Mouse (Mus musculus): ENCODE data around the gene Gas7. TPM values are rescaled to one million over a fixed set of nuclear protein-coding genes. Genes with fewer than 3 reads are reported as not detected.
A peak's percentile ranks its signal among the peaks of the same experiment; 100 is the strongest.

Gene Gas7
- polyA plus RNA-seq, 1 experiment from 2014 or later, result 57.8 TPM

DNA sequence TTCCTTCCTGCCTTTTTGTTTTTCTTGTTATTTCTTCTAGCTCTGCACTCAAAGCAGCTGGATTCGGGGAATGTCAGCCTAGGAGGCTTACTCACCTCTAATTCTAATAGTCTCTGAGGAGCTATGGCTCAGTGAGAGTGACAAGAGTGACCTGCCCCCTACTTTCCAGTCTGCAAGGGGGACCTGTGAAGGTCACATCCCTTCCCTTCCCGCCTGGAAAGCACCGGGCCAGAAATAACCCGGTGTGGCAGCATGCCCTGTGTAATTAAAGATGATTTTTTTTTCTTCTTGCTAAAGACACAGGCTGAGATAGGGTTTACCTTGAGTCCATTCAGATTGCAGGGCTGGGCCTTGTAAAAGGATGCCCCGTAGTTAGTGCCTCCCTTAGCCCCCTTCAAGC is 91.3 kb downstream of the Gas7 start:
- H3K4me1 ChIP-seq, result peaks cover 11% of the 10 kb centered on the region; the same call in 1 of the 2 replicates
- no peak overlapping the region for H3K4me2 ChIP-seq (replicated peaks)
- H3K4me3 ChIP-seq, result no peak overlapping the region
- 36% methylated on average over 5 of the region's 5 CpGs for WGBS
- H3K27ac ChIP-seq (replicated peaks), result no peak overlapping the region
- H3K9ac ChIP-seq (replicated peaks), result no peak overlapping the region
- H3K27me3 ChIP-seq, result no peaks in the 10 kb centered on the region
- H3K36me3 ChIP-seq, result no peaks in the 10 kb centered on the region
- no peak for ATAC-seq (replicated peaks)
- H3K9me3 ChIP-seq, result no peaks in the 10 kb centered on the region

DNA sequence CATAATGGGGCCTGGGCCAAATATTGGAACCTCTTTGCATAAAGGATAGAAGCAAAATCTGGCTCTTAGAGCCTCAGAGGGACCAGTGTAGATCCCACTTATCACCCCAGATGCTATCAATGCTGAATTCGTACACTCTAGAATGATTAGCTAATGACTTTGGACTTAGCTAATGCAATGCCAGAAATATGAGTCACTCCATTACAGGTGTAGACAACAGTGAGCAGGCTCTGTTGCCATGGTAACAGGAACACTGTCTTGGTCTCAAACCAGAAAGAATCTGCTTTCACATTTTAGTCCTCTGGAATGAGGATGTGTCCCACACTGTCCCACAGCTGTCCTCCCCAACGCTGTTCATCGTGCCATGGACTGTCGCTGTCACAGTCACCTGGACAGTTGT is 94.1 kb downstream of the Gas7 start:
- peak; percentile 43; the same call in 1 of the 2 replicates for ATAC-seq (replicated peaks)
- Histone ChIP-seq H3K9me3 (no peaks in the 10 kb centered on the region), H3K36me3 (no peaks in the 10 kb centered on the region), H3K4me3 (no peak overlapping the region), H3K27ac (replicated peaks) (no peak overlapping the region; the same call in 1 of the 2 replicates), H3K9ac (replicated peaks) (no peak overlapping the region), H3K4me2 (replicated peaks) (no peak overlapping the region), H3K4me1 (peaks cover 11% of the 10 kb centered on the region), H3K27me3 (no peaks in the 10 kb centered on the region)
- 79% methylated on average over 4 of the region's 4 CpGs for WGBS

DNA sequence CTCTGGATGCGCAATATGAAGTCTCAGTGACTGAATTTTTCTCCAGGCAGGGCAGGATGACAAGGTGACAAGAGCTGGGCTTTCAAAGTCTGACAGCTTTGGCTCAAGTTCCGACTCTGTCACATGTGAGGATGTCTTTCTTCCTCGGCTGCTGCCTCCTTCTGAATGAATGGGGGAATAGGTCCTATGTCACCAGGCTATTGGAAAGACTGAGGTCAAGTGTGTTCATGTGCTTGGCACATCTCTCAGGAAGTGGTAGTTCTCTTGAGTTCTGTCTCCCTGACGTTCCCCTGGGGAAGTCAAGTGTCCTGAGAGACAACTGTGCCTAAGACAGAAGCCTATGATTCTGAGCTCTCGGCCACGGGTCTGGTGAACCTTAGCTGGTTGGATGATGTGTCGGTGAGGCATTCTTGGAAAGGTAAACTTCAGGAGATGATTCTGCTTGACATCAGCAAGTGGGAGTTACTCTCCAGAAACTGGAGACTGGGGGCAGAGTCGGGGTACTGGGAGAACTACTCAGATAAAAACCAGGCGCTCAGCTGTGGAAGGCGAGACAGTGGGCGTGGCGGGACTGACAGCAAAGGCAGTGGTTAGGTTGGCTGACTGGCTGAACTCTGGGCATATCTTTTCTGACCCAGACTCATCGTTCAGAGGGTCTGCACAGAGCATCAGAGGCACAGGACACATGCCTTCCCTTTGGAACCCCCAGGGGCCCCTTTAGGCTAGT is 94.7 kb downstream of the Gas7 start:
- no peak overlapping the region for H3K4me2 ChIP-seq (replicated peaks)
- no peaks in the 10 kb centered on the region for H3K9me3 ChIP-seq
- H3K9ac ChIP-seq (replicated peaks), result no peak overlapping the region
- no peaks in the 10 kb centered on the region for H3K36me3 ChIP-seq
- H3K27me3 ChIP-seq, result no peaks in the 10 kb centered on the region
- 77% methylated on average over 13 of the region's 13 CpGs for WGBS
- H3K4me3 ChIP-seq, result no peak overlapping the region
- H3K27ac ChIP-seq (replicated peaks), result no peak overlapping the region; the same call in 1 of the 2 replicates
- peaks cover 11% of the 10 kb centered on the region for H3K4me1 ChIP-seq
- peak; percentile 11; the same call in 1 of the 2 replicates for ATAC-seq (replicated peaks)

DNA sequence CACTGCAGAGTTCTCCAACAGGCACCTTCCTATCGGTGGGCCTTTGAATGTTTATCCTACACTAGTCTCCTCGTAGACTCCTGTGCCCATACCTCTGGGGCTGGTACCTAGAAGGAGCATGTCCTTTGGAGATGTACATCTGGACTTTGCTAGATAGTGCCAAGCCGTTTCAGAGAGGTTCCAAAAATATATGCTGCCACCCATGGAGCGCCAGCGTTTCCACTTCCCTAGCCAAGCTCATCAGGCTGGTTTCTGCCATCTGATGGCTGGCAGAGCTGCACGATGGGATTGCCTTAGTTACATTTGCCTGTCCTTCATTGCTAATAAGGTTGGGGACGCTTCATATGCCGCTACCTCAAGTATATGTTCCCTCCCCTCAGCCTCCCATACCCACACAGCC is 97.2 kb downstream of the Gas7 start:
- Histone ChIP-seq H3K9me3 (no peaks in the 10 kb centered on the region), H3K27me3 (no peaks in the 10 kb centered on the region), H3K4me1 (peaks cover 17% of the 10 kb centered on the region), H3K4me3 (no peak overlapping the region), H3K36me3 (no peaks in the 10 kb centered on the region), H3K9ac (replicated peaks) (no peak overlapping the region), H3K4me2 (replicated peaks) (no peak overlapping the region), H3K27ac (replicated peaks) (no peak overlapping the region; the same call in 1 of the 2 replicates)
- ATAC-seq (replicated peaks), result no peak
- WGBS, result 79% methylated on average over 8 of the region's 8 CpGs

DNA sequence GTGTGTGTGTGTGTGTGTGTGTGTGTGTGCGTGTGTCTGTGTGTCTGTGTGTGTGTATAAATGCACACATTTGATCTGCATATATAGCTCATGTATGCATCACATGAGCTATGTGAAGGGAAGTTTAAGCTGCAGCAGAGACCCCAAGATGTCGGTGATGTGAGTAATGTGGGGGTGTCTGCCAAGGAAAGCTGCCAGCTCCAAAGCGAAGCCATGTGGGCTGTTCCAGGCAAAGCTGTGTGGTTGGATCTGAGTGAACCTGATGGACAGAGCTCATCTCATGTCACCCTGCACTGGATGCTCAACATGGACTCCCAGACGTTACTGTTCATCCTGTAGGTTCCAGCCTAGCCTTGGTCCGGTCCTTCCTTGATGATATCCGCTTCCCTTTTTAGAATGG is 99.0 kb downstream of the Gas7 start:
- no peak for ATAC-seq (replicated peaks)
- H3K4me2 ChIP-seq (replicated peaks), result no peak overlapping the region
- WGBS, result 86% methylated on average over 6 of the region's 6 CpGs

DNA sequence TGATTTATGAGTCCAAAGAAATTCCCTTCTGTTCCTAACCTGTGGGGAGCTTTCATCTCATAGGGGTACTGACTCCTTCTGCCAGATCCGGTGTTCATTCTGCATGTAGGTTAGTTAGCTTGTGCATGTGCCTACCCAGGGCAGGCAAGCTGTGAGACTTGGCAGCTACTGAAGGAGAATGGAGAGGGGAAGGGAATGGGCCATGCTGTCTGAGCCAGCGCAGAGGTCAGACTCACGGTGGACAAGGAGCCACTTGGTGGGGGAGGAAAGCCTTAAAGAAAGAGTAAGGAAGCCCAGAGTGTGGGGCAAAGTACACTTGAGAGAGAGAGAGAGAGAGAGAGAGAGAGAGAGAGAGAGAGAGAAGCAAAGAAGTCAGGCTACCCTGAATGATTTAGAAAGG is 101.1 kb downstream of the Gas7 start:
- H3K27ac ChIP-seq (replicated peaks), result no peak overlapping the region; the same call in 1 of the 2 replicates
- WGBS, result 60% methylated on average over 3 of the region's 3 CpGs
- no peaks in the 10 kb centered on the region for H3K36me3 ChIP-seq
- H3K9me3 ChIP-seq, result no peaks in the 10 kb centered on the region
- no peak overlapping the region for H3K4me3 ChIP-seq
- no peak overlapping the region for H3K9ac ChIP-seq (replicated peaks)
- peaks cover 11% of the 10 kb centered on the region; the same call in 1 of the 2 replicates for H3K4me1 ChIP-seq
- no peaks in the 10 kb centered on the region for H3K27me3 ChIP-seq
- no peak overlapping the region for H3K4me2 ChIP-seq (replicated peaks)
- no peak for ATAC-seq (replicated peaks)

More for the DNA sequence above, 99.0 kb downstream of the Gas7 start:
- Histone ChIP-seq H3K4me1 (peaks cover 20% of the 10 kb centered on the region), H3K9ac (replicated peaks) (no peak overlapping the region), H3K27me3 (no peaks in the 10 kb centered on the region), H3K27ac (replicated peaks) (no peak overlapping the region), H3K9me3 (no peaks in the 10 kb centered on the region), H3K4me3 (no peak overlapping the region), H3K36me3 (no peaks in the 10 kb centered on the region)

DNA sequence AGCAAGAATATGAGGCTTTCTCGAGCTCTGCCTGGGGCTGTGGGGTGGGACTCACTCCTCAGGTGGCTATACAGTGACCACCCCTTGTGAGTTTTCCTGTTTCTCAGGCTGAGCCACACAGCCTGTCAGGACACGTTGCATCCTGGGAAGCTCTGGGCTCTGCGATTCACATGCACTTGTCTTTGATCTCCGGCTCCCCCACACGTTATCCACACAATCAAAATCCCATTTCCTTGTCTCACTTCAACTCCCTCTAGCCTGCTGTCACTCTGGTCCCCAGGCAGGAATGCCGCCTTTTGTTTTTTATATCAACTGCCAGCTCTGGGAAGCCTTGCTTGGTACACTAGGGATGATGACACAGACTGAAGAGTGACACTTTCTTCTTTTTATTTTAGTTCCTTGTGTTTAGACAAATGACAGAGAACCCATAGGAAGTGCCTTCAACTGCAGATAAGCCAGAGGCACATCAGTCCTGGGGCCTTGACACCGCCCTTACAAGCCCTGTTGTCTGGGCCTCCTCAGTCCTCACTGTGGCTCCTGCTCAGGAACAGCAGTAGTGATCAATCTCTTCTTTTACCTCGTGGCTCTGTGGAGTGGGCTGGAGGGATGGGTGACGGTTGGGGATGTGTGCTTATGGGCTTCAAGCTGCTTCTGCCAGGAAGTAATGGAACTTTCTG is 103.7 kb downstream of the Gas7 start:
- Histone ChIP-seq H3K4me2 (replicated peaks) (no peak overlapping the region), H3K4me3 (no peak overlapping the region), H3K9me3 (no peaks in the 10 kb centered on the region), H3K9ac (replicated peaks) (no peak overlapping the region), H3K36me3 (no peaks in the 10 kb centered on the region), H3K27ac (replicated peaks) (no peak overlapping the region), H3K27me3 (no peaks in the 10 kb centered on the region), H3K4me1 (peaks cover 11% of the 10 kb centered on the region; the same call in 1 of the 2 replicates)
- WGBS, result 35% methylated on average over 9 of the region's 9 CpGs
- no peak for ATAC-seq (replicated peaks)

DNA sequence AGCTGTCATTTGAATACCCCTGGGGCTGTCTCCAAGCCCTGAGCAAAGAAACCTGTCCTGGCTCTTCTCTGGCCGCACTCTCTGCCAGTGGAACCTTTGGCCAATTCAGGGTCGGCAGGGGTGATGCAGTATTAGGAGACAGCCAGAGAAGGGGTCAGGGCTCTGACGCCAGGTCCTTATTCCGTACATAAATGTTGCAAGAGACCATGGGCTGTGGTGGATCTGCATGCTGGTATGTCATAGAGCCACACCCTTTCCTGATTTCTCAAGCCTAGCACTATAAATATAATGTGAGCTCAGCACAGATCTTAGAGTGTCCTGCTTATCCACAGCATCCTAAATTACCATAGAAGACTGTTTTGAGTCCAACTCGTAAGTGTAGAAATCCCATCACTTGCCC is 104.3 kb downstream of the Gas7 start:
- WGBS, result 88% methylated on average over 5 of the region's 5 CpGs
- no peak overlapping the region for H3K4me3 ChIP-seq
- no peaks in the 10 kb centered on the region for H3K9me3 ChIP-seq
- peaks cover 11% of the 10 kb centered on the region; the same call in 1 of the 2 replicates for H3K4me1 ChIP-seq
- no peak overlapping the region for H3K9ac ChIP-seq (replicated peaks)
- ATAC-seq (replicated peaks), result no peak
- H3K4me2 ChIP-seq (replicated peaks), result no peak overlapping the region
- H3K27ac ChIP-seq (replicated peaks), result no peak overlapping the region
- H3K27me3 ChIP-seq, result no peaks in the 10 kb centered on the region
- no peaks in the 10 kb centered on the region for H3K36me3 ChIP-seq

DNA sequence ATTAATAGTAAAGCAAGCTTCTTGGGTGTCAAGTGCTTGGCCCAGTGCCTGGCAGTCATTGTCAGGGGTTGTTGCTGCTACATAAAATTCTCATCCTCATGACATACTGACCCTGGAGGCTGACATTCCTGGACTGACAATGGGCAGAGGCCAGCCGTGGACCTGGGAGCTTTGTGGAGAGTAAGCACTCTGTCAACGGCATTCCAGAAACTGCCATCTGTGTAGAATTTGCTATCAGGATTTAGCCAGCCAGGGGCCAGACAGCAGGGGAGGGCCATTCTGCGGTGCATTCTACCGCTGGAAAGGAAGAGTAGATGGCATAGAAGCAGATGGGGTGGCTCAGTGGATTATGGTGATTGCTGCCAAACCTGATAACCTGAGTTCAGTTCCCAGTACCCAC is 106.4 kb downstream of the Gas7 start:
- H3K27ac ChIP-seq (replicated peaks), result no peak overlapping the region
- no peaks in the 10 kb centered on the region for H3K27me3 ChIP-seq
- H3K36me3 ChIP-seq, result no peaks in the 10 kb centered on the region
- no peaks in the 10 kb centered on the region for H3K9me3 ChIP-seq
- H3K4me3 ChIP-seq, result no peak overlapping the region
- ATAC-seq (replicated peaks), result no peak
- no peak overlapping the region for H3K4me2 ChIP-seq (replicated peaks)
- 74% methylated on average over 4 of the region's 4 CpGs for WGBS
- no peak overlapping the region for H3K9ac ChIP-seq (replicated peaks)
- peaks cover 5% of the 10 kb centered on the region; the same call in 1 of the 2 replicates for H3K4me1 ChIP-seq

DNA sequence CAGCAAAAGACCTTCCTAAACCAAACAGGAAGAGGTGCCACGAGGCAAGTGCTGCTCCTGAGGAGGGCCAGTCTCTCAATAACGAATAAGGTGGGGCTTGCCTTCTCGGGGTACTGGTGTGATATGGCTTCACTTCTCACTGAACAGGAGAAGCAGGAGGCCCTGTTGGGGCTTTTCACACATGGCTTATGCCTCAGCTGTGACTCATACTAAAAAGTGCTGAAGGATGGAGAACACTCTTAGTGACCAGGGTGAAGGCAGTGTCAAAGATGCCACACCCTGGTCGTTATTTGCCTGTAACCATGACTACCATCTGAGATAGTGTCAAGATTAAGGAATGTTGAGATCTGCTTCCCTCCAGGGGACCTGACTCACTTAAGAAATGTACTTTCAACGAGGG is 107.9 kb downstream of the Gas7 start:
- Histone ChIP-seq H3K4me3 (no peak overlapping the region), H3K36me3 (no peaks in the 10 kb centered on the region), H3K9ac (replicated peaks) (no peak overlapping the region), H3K27ac (replicated peaks) (no peak overlapping the region), H3K27me3 (no peaks in the 10 kb centered on the region), H3K9me3 (no peaks in the 10 kb centered on the region), H3K4me1 (peaks cover 5% of the 10 kb centered on the region; the same call in 1 of the 2 replicates), H3K4me2 (replicated peaks) (no peak overlapping the region)
- WGBS, result 57% methylated on average over 5 of the region's 5 CpGs
- no peak for ATAC-seq (replicated peaks)

DNA sequence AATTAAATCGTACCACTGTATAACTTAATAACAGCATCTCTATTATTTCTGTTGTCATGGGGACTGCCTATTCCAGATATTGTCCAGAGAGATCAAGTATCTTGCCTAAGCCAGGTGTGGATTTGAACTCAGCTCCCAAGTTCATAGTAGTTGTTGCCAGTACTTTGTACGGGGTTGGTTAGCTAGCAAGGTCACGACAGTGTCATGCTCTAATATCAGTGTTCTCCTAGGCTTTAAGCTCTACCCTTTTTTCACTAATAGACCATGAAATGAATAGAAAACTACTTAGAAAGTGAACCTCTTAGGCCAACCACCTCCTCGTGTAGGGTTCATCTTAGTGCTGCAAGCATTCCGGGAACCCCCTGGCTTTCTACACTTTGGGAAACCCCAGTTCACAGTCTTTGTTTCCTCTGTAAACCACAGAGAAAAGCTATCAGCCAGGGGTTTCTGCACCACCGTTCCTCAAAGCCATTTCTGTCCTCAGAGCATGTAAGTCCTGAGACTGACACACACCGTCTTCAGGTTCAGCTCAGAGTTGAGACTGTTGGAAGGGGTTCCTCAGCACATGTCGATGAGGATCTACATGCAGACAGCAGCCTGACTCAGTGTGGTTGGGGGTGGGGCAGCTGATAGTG is 108.9 kb downstream of the Gas7 start:
- Histone ChIP-seq H3K4me1 (no peaks in the 10 kb centered on the region), H3K4me3 (no peak overlapping the region), H3K27me3 (no peaks in the 10 kb centered on the region), H3K9ac (replicated peaks) (no peak overlapping the region), H3K9me3 (no peaks in the 10 kb centered on the region), H3K27ac (replicated peaks) (no peak overlapping the region), H3K36me3 (no peaks in the 10 kb centered on the region), H3K4me2 (replicated peaks) (no peak overlapping the region)
- WGBS, result 86% methylated on average over 8 of the region's 8 CpGs
- ATAC-seq (replicated peaks), result no peak

DNA sequence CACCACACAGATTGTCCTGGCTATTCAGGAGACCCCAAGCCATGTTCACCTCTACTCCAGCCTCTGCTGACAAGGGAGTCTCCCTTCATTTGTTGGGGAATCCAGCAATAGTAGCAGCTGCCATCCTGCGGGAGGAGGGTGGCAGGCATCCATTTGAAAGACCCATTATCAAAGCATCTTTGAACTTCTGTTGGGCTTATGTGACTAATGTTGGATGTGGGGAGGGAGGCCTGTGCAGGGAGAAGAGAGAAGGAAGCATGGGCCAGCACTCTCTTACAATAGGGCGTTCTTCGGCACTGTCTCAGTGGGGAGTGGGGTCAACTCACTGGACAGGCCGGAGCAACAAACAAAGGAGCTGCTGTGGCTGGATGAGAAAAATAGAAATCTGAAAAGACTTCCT is 110.3 kb downstream of the Gas7 start:
- no peak for ATAC-seq (replicated peaks)
- H3K4me1 ChIP-seq, result peaks cover 3% of the 10 kb centered on the region
- H3K36me3 ChIP-seq, result no peaks in the 10 kb centered on the region
- H3K4me3 ChIP-seq, result no peak overlapping the region
- WGBS, result 55% methylated on average over 4 of the region's 4 CpGs
- H3K9ac ChIP-seq (replicated peaks), result no peak overlapping the region
- H3K27ac ChIP-seq (replicated peaks), result no peak overlapping the region
- no peaks in the 10 kb centered on the region for H3K9me3 ChIP-seq
- H3K27me3 ChIP-seq, result no peaks in the 10 kb centered on the region
- no peak overlapping the region for H3K4me2 ChIP-seq (replicated peaks)
